Mouse (Mus musculus) small intestine, adult 10 weeks (tissue): Measurements from ENCODE around the gene Cep95. TPM values are rescaled to one million over a fixed set of nuclear protein-coding genes. Genes with fewer than 3 reads are reported as not detected.

ENCODE experiments used
- polyA plus RNA-seq: library from polyadenylated mRNA; stranded (reverse); fragments of 350-450 nt; fragmentation: Illumina TruSeq; extraction: RNeasy Lipid Tissue Mini Kit (QIAGEN cat#74804); gene quantifications from one replicate; pipeline ENCODE4 v1.2.3, GENCODE M21; 2014; ENCODE audit warnings: low replicate concordance

Gene Cep95
- polyA plus RNA-seq, result 26.5 TPM

DNA sequence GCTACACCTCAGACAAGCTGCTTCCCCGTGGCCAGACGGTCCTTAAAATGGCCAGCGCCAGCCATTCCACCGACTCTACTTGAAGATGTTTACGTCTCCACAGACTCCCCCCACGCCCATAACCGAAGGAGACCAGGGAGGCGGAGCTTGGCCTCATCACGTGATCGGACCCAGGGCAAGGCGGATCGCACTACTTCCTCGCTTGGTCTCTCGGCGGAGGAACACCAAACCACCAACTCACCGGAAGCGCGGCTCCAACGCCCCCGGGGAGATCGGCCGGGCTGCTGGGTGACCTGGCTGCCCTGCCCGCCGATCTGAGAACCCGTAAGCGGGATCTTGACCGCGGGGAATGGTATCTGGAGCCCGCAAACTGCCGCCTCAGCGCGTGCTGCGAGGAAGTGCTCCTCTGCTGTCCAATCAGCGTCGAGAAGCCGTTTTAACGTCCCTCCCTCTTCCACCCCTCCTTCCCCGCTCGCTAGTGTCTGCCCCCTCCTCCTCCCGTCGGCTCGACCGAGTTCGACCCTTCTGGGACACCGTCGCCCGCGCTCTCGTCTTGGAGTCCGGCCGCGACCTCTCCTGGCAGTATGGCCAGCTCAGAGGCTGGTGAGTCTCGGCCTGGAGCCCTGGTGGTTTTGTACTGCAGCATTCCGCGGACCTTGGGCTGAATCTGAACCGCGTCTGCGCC is at the start of gene Cep95, which contains the start of gene Ddx5:
Gene Cep95, plus strand, starts transcription at position 478 of the 685 bp plus-strand sequence.
Gene Ddx5, minus strand, starts transcription at position 411 of the 685 bp plus-strand sequence.

DNA sequence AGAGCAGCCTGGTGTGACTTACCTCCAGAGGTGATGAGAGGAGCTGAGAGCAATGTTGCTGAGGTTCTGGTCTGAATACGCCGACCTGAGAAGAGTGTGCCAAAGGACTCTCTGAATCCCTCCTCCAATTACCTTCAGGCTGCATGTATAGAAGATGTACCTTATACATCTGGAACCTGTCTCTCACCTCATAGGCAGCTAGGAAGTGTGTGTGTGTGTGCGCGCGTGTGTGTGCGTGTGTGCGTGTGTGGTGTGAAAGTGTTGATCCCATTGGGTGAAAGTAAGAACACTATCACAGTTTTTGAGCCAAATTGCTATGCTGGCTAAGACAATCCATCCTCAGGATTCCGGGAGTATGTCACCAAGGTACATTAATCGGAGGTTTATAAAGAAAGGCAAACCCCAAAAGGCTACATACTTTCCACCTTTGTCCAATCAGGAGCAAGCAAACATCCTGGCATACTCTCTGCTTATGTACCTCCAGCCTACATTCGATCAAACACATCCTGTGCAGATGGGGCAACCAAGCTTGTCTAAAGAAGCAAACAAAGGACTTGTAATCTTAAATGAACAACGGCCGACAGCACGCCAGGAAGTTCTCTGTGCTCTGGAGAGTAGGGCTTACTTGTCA is 38.8 kb upstream of the Cep95 start, which contains the start of gene Pecam1:
Gene Pecam1, minus strand, starts transcription at position 508 of the 631 bp plus-strand sequence.

DNA sequence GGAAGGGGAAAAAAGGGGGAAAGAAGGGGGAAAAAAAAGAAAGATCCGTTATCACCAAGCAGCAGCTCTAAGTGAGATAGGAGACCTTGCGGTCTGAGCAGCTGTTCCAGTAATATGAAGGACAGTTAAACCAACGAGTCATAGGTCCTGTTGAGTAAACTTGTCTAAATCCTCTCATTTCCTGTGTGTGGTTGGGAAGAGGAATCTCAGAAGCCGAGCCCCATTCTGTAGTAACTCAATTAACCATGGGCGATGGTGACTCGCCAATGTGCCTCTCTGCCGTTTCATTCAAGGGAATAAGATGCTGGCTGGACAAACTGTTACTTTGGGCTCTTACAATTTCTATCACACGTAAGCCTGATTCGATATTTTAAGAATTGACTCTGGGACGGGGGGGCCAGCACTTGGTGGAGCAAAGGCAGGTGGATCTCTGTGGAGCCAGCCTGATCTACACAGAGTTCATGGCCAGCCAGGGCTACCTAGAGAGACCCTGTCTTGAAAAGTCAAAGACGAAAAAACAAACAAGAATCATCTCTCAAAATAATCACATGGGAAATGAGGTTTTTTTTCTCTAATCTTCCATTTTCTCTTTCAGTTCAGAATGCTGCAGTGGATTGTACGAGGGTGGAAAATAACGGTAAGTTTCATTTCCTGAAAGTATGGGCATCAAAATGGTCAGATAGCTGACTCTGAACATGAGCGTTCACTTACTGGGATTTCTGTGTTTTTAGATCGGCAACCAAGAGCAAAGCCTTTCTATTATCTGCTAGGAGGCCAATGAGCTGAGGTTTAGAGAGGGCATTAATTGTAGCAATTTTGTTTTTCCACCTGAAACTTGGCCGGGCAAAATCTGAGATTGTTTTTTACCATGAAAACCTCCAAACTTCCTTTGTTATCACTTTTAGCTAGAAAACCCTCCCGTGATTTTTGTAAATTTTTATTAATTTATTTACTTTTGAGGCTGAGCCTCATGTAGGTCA is 37.7 kb upstream of the Cep95 start, which contains the start of gene Milr1:
Gene Milr1, plus strand, starts transcription at position 188 of the 980 bp plus-strand sequence.

DNA sequence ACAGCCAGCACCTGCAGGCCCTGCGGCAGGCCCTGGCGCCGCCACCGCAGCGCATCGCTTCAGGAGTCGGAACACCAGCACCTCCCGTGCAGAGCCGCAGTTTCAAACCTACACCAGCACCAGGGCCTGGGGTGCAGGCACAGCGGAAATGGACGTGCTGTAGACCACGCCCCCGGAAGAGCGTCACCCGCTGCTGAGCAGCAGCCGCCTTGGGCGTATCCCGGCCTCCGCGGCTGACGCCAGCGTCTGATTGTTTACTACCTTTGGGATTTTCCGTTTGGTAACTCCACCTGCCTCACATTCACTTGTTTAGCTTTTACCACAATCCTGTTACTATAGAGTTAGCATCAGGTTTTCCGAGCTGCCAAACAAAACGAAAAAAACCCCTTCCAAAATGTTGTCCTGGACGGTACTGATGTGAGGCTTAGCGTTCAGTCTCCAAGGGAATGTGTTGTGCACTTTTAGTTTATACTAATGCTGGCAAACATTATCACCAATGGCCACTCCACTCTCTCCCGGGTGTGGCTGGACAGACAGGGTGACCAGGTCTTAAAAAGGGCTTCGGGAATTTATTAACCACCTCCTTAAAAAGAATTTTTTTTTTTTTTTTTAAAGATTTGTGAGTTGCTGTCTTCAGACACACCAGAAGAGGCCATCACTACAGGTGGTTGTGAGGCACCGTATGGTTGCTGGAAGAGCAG is 9.5 kb upstream of the Cep95 start, which contains the start of gene Polg2:
Gene Polg2, minus strand, starts transcription at position 150 of the 701 bp plus-strand sequence.

Other genes with a start within 250 kb of the Cep95 start
- gene Tex2, start 175.8 kb upstream of the Cep95 start, polyA plus RNA-seq, result 28.4 TPM
- 7.0 TPM for gene Pecam1, start 38.6 kb upstream of the Cep95 start, polyA plus RNA-seq
- gene Milr1, start 38.0 kb upstream of the Cep95 start, polyA plus RNA-seq, result 5.3 TPM
- 10.1 TPM for gene Polg2, start 9.7 kb upstream of the Cep95 start, polyA plus RNA-seq
- gene Ddx5, start 67 bp upstream of the Cep95 start, polyA plus RNA-seq, result 1,671 TPM
- gene Smurf2, start 131.5 kb downstream of the Cep95 start, polyA plus RNA-seq, result 93.0 TPM
- 150 TPM for gene Kpna2, start 210.3 kb downstream of the Cep95 start, polyA plus RNA-seq
- 5.7 TPM for gene 1810010H24Rik, start 236.4 kb downstream of the Cep95 start, polyA plus RNA-seq